Mouse (Mus musculus) G1E (cell line): ENCODE results near the gene Habp2. TPM values are rescaled to one million over a fixed set of nuclear protein-coding genes. Genes with fewer than 3 reads are reported as not detected.
A peak's percentile ranks its signal among the peaks of the same experiment; 100 is the strongest.

ENCODE experiments used
- ATAC-seq: 2 replicates; pipeline ENCODE4 v1.8.0; 2016; ENCODE audit warnings: mild to moderate bottlenecking; ENCODE audit not compliant: insufficient number of reproducible peaks, poor library complexity, low FRiP score, severe bottlenecking; ENCODE audit errors: extremely low read depth
- DNase-seq: peaks from one replicate; pipeline ENCODE4 v3.0.0; 2012; ENCODE audit warnings: low spot score
- H3K27me3 ChIP-seq: 2 replicates; pipeline ENCODE4 v1.6.1; 2012; ENCODE audit warnings: mild to moderate bottlenecking, low read length, inconsistent platforms; ENCODE audit not compliant: insufficient read depth
- H3K36me3 ChIP-seq: replicated peaks from 2 replicates; pipeline ENCODE3; 2012; ENCODE audit warnings: mild to moderate bottlenecking, inconsistent platforms
- H3K4me1 ChIP-seq: 2 replicates; pipeline ENCODE4 v1.6.1; 2012; ENCODE audit warnings: low read depth, low read length, inconsistent platforms, mixed read lengths; ENCODE audit not compliant: insufficient read depth
- H3K4me3 ChIP-seq: 2 replicates; pipeline ENCODE4 v1.5.1; 2012; ENCODE audit warnings: low read depth, mild to moderate bottlenecking, inconsistent platforms, low read length, moderate library complexity, mixed read lengths
- H3K9me3 ChIP-seq: replicated peaks from 2 replicates; pipeline ENCODE4 v1.6.1; 2012; ENCODE audit warnings: inconsistent platforms
- CTCF ChIP-seq: IDR thresholded peaks from 2 replicates; pipeline ENCODE4 v1.5.1; 2012; ENCODE audit warnings: low read depth, low read length, inconsistent platforms, mixed read lengths
- GATA1 ChIP-seq: IDR thresholded peaks from 2 replicates; pipeline ENCODE4 v1.6.1; 2012; ENCODE audit warnings: borderline replicate concordance, low read length, inconsistent platforms, mixed read lengths
- GATA2 ChIP-seq: IDR thresholded peaks from 2 replicates; pipeline ENCODE4 v1.6.1; 2012; ENCODE audit warnings: low read depth, low read length, inconsistent platforms, borderline replicate concordance
- POLR2AphosphoS5 ChIP-seq: IDR thresholded peaks from 2 replicates; pipeline ENCODE4 v1.6.1; 2012; ENCODE audit warnings: low read depth, low read length, inconsistent platforms; ENCODE audit not compliant: insufficient replicate concordance
- TAL1 ChIP-seq: conservative IDR thresholded peaks from 2 replicates; pipeline ENCODE4 v1.6.1; 2012; ENCODE audit warnings: low read depth, low read length, inconsistent platforms, mixed read lengths
- polyA plus RNA-seq: library from polyadenylated mRNA; stranded (reverse); fragments of >175 nt; gene quantifications from 2 replicates; pipeline ENCODE4 v1.2.3, GENCODE M21; 2012
- total RNA-seq, 2 experiments: library from RNA; stranded (forward) in 1 of 2; stranded (reverse) in 1 of 2; fragments of 200-1000 nt in 1 of 2; fragments of >200 nt in 1 of 2; fragmentation: Nextera tagmentation in 1 of 2; gene quantifications; 2 replicates each; pipeline ENCODE4 v1.2.3; 2014 to 2017

Habp2 gene
- total RNA-seq (2014; fragmentation: Nextera tagmentation): not detected in 2 replicates
- total RNA-seq (2017): 0.06 and 0.11 TPM in 2 replicates
- polyA plus RNA-seq: not detected in 2 replicates

- H3K4me3 ChIP-seq: no peak within 1 kb of the TSS
Measured at GRCm38 (mm10) chr19:56286866-56287265, at the start of gene Habp2. TSS of gene Habp2 (plus strand) at chr19:56287137.

GRCm38 (mm10) chr19:56238501-56238900 lies 48.4 kb upstream of the Habp2 start:
- ATAC-seq (no peak), DNase-seq (no peak)
- Histone ChIP-seq H3K4me1 (no peaks in the 10 kb centered on the region), H3K4me3 (no peak overlapping the region), H3K27me3 (no peaks in the 10 kb centered on the region; the same call in 1 of the 2 replicates), H3K9me3 (no peaks in the 10 kb centered on the region), H3K36me3 (no peaks in the 10 kb centered on the region)
- TF ChIP-seq CTCF: no peak
- no peak for TF ChIP-seq GATA1
- no peak for TF ChIP-seq TAL1
- TF ChIP-seq GATA2: no peak
- no peak for TF ChIP-seq POLR2AphosphoS5

More at GRCm38 (mm10) chr19:56286866-56287265, at the start of gene Habp2:
- Histone ChIP-seq H3K4me1 (no peaks in the 10 kb centered on the region), H3K27me3 (0 out of 2 replicates have a peak, but pooled peaks cover 2% of the 10 kb centered on the region), H3K36me3 (no peaks in the 10 kb centered on the region), H3K9me3 (no peaks in the 10 kb centered on the region)
- TF ChIP-seq CTCF (no peak), POLR2AphosphoS5 (no peak), GATA1 (no peak), GATA2 (no peak), TAL1 (no peak)
- DNase-seq (no peak), ATAC-seq (no peak)

GRCm38 (mm10) chr19:56245201-56245600 lies 41.7 kb upstream of the Habp2 start:
- DNase-seq (no peak), ATAC-seq (no peak)
- H3K36me3 ChIP-seq: no peaks in the 10 kb centered on the region
- H3K9me3 ChIP-seq: 0 out of 2 replicates have a peak, but pooled peaks cover 2% of the 10 kb centered on the region
- no peaks in the 10 kb centered on the region; the same call in 1 of the 2 replicates for H3K27me3 ChIP-seq
- no peak for TF ChIP-seq CTCF
- no peak for TF ChIP-seq POLR2AphosphoS5
- TF ChIP-seq GATA1: no peak
- TF ChIP-seq GATA2: no peak
- no peak for TF ChIP-seq TAL1
- H3K4me3 ChIP-seq: no peak overlapping the region
- no peaks in the 10 kb centered on the region for H3K4me1 ChIP-seq

GRCm38 (mm10) chr19:56252815-56253214 lies 34.1 kb upstream of the Habp2 start:
- H3K9me3 ChIP-seq: no peaks in the 10 kb centered on the region
- ATAC-seq (no peak), DNase-seq (no peak)
- peaks cover 6% of the 10 kb centered on the region for H3K27me3 ChIP-seq
- no peaks in the 10 kb centered on the region for H3K36me3 ChIP-seq
- no peaks in the 10 kb centered on the region for H3K4me1 ChIP-seq
- no peak for TF ChIP-seq CTCF
- no peak for TF ChIP-seq GATA1
- TF ChIP-seq TAL1: no peak
- TF ChIP-seq POLR2AphosphoS5: no peak
- no peak for TF ChIP-seq GATA2
- no peak overlapping the region for H3K4me3 ChIP-seq

- H3K4me1 ChIP-seq: no peaks in the 10 kb centered on the region
- H3K36me3 ChIP-seq: no peaks in the 10 kb centered on the region
- DNase-seq (no peak), ATAC-seq (no peak)
- H3K4me3 ChIP-seq: no peak overlapping the region
- no peak for TF ChIP-seq POLR2AphosphoS5
- peaks cover 6% of the 10 kb centered on the region for H3K27me3 ChIP-seq
- H3K9me3 ChIP-seq: no peaks in the 10 kb centered on the region
Measured at GRCm38 (mm10) chr19:56253271-56253670, 33.7 kb upstream of the Habp2 start.

GRCm38 (mm10) chr19:56254751-56255150 lies 32.2 kb upstream of the Habp2 start:
- peak; percentile 20; the same call in 1 of the 2 replicates for TF ChIP-seq CTCF
- TF ChIP-seq GATA1: no peak
- Histone ChIP-seq H3K4me3 (no peak overlapping the region), H3K27me3 (peaks cover 7% of the 10 kb centered on the region), H3K36me3 (no peaks in the 10 kb centered on the region), H3K9me3 (no peaks in the 10 kb centered on the region), H3K4me1 (no peaks in the 10 kb centered on the region)
- ATAC-seq: no peak
- no peak for DNase-seq

- TF ChIP-seq CTCF (peak; percentile 73), GATA1 (no peak), GATA2 (no peak), TAL1 (no peak), POLR2AphosphoS5 (no peak)
- DNase-seq (peak; percentile 20), ATAC-seq (no peak)
- Histone ChIP-seq H3K4me1 (no peaks in the 10 kb centered on the region), H3K9me3 (no peaks in the 10 kb centered on the region), H3K4me3 (no peak overlapping the region), H3K36me3 (no peaks in the 10 kb centered on the region), H3K27me3 (peaks cover 7% of the 10 kb centered on the region)
Measured at GRCm38 (mm10) chr19:56255506-56255905, 31.4 kb upstream of the Habp2 start.
